Mouse (Mus musculus): ENCODE measurements around the gene Syt15.

- TF ChIP-seq CTCF (IDR thresholded peaks at IDR 0.05; ENCODE audit: low read depth) (peak; percentile 65), EP300 (IDR thresholded peaks at IDR 0.05; ENCODE audit: low read depth) (no peak)
Observed at GRCm38 (mm10) chr14:34208651-34209050, 10.7 kb upstream of the Syt15 start.
